Mouse (Mus musculus) megakaryocyte, embryonic 14.5 days (primary cell): ENCODE results near the gene Tbx1.

Experiments
- FLI1 ChIP-seq: IDR thresholded peaks from 2 replicates; pipeline ENCODE4 v1.6.1; 2012; ENCODE audit warnings: low read length, inconsistent platforms, mixed read lengths
- GATA1 ChIP-seq: IDR thresholded peaks from 3 replicates; pipeline ENCODE4 v1.6.1; 2012; ENCODE audit warnings: mixed read lengths, low read length, inconsistent platforms, borderline replicate concordance

DNA sequence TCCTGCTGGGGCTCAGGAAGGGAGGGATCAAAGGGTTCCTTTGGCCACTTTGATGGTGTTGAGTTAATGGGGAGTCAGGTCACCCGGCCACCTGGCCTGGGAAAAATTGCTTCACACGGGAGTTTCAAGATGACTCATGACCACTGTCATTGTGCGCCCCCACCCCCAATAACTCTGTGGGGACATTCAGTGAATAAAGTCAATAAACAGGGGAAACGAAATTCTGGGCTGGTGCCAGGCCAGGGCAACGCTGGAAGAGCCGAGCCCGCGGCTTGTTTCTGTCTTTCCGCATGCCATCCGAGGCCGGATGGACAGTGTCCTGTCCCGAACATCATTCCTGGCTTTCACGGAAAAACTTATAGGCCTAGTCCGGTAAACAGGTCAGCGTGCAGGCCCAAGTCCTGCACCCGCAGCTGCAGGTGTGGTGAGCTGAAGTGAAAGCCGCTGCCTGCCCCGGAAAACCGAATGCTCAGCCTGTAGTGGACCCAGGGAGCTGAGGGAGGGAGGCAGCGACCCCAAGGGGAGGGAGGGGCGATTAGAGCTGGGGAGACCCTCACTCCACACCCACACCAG lies 9.3 kb downstream of the Tbx1 start:
- TF ChIP-seq GATA1 (no peak), FLI1 (no peak)
